Mouse (Mus musculus) MEL (cell line): ENCODE results near the gene Dagla. TPM values are rescaled to one million over a fixed set of nuclear protein-coding genes. Genes with fewer than 3 reads are reported as not detected.

Source experiments
- DNase-seq: peaks from one replicate; pipeline ENCODE4 v3.0.0; 2011; ENCODE audit warnings: low read depth, low spot score
- H3K27ac ChIP-seq: 2 replicates; pipeline ENCODE4 v1.5.1; 2012; ENCODE audit warnings: low read depth, mild to moderate bottlenecking, control low read depth, low read length, moderate library complexity; ENCODE audit not compliant: control insufficient read depth
- H3K27me3 ChIP-seq, 2 experiments: fragments of 150-350 bp in 1 of 2; sonication (generic) in 1 of 2; 2 replicates each; pipeline ENCODE4 v1.6.1; 2012; ENCODE audit warnings: low read length in 2 of 2, mild to moderate bottlenecking in 2 of 2, improper control_type of control experiment in 1 of 2, moderate library complexity in 1 of 2; ENCODE audit not compliant: insufficient read depth in 2 of 2, control insufficient read depth in 1 of 2
- H3K36me3 ChIP-seq, 2 experiments: 2 replicates each; pipeline ENCODE4 v1.6.1; 2012 to 2014; ENCODE audit warnings: low read length in 2 of 2, improper control_type of control experiment in 1 of 2, inconsistent platforms in 1 of 2, mild to moderate bottlenecking in 1 of 2; ENCODE audit not compliant: insufficient read depth in 2 of 2, control insufficient read depth in 1 of 2
- H3K4me1 ChIP-seq, 2 experiments: fragments of 150-350 bp in 1 of 2; sonication (generic) in 1 of 2; 2 replicates each; pipeline ENCODE4 v1.6.1; 2012; ENCODE audit warnings: low read length in 2 of 2, improper control_type of control experiment in 1 of 2, mild to moderate bottlenecking in 1 of 2; ENCODE audit not compliant: insufficient read depth in 2 of 2, control insufficient read depth in 1 of 2
- H3K4me3 ChIP-seq, 2 experiments: fragments of 150-350 bp in 1 of 2; sonication (generic) in 1 of 2; 2 replicates each; pipeline ENCODE4 v1.5.1; 2012; ENCODE audit warnings: low read depth in 2 of 2, low read length in 2 of 2, mild to moderate bottlenecking in 2 of 2, moderate library complexity in 2 of 2, control low read depth in 1 of 2, improper control_type of control experiment in 1 of 2; ENCODE audit not compliant: control insufficient read depth in 1 of 2, insufficient read depth in 1 of 2
- H3K79me2 ChIP-seq: 2 replicates; pipeline ENCODE4 v1.6.1; 2012; ENCODE audit warnings: mild to moderate bottlenecking, low read length, moderate library complexity; ENCODE audit not compliant: control insufficient read depth, poor library complexity, insufficient read depth
- H3K9ac ChIP-seq: 2 replicates; pipeline ENCODE4 v1.6.1; 2012; ENCODE audit warnings: low read depth, mild to moderate bottlenecking, control low read depth, low read length, moderate library complexity; ENCODE audit not compliant: control insufficient read depth, poor library complexity, severe bottlenecking
- H3K9me3 ChIP-seq: fragments of 150-350 bp; sonication (generic); replicated peaks from 2 replicates; pipeline ENCODE4 v1.6.1; 2012; ENCODE audit warnings: mild to moderate bottlenecking, low read length, improper control_type of control experiment, moderate library complexity; ENCODE audit not compliant: insufficient read depth
- CTCF ChIP-seq, 3 experiments: IDR thresholded peaks in 2 of 3; conservative IDR thresholded peaks in 1 of 3; 2 replicates each; pipeline ENCODE4 v1.5.1; 2011 to 2012; ENCODE audit warnings: low read length in 3 of 3, low read depth in 2 of 3, mild to moderate bottlenecking in 2 of 3, improper control_type of control experiment in 1 of 3, inconsistent platforms in 1 of 3, mixed read lengths in 1 of 3, moderate library complexity in 1 of 3; ENCODE audit not compliant: control insufficient read depth in 1 of 3, insufficient read depth in 1 of 3, poor library complexity in 1 of 3, severe bottlenecking in 1 of 3
- EP300 ChIP-seq, 2 experiments: IDR thresholded peaks; 2 replicates each; pipeline ENCODE4 v1.6.1; 2011; ENCODE audit warnings: improper control_type of control experiment in 2 of 2, low read length in 2 of 2, low read depth in 1 of 2, mild to moderate bottlenecking in 1 of 2
- ETS1 ChIP-seq: IDR thresholded peaks from 2 replicates; pipeline ENCODE4 v1.6.1; 2012; ENCODE audit warnings: low read depth, mild to moderate bottlenecking, inconsistent platforms, low read length, improper control_type of control experiment, moderate library complexity
- GATA1 ChIP-seq: IDR thresholded peaks from 2 replicates; pipeline ENCODE4 v1.6.1; 2011; ENCODE audit warnings: low read depth, low read length, improper control_type of control experiment
- HCFC1 ChIP-seq: IDR thresholded peaks from 2 replicates; pipeline ENCODE4 v1.6.1; 2012; ENCODE audit warnings: low read depth, mild to moderate bottlenecking, inconsistent platforms, low read length, improper control_type of control experiment, moderate library complexity
- KAT2A ChIP-seq: conservative IDR thresholded peaks from 2 replicates; pipeline ENCODE4 v1.6.1; 2012; ENCODE audit warnings: low read depth, low read length, improper control_type of control experiment, inconsistent platforms
- MAZ ChIP-seq: IDR thresholded peaks from 2 replicates; pipeline ENCODE4 v1.6.1; 2012; ENCODE audit warnings: low read depth, mild to moderate bottlenecking, inconsistent platforms, low read length, improper control_type of control experiment
- NELFE ChIP-seq: IDR thresholded peaks from 2 replicates; pipeline ENCODE4 v1.6.1; 2011; ENCODE audit warnings: low read depth, low read length, improper control_type of control experiment
- POLR2A ChIP-seq, 2 experiments: IDR thresholded peaks; 2 replicates each; pipeline ENCODE4 v1.6.1; 2011 to 2012; ENCODE audit warnings: low read length in 2 of 2, mild to moderate bottlenecking in 2 of 2, control low read depth in 1 of 2, improper control_type of control experiment in 1 of 2, low read depth in 1 of 2, moderate library complexity in 1 of 2; ENCODE audit not compliant: control insufficient read depth in 1 of 2, insufficient read depth in 1 of 2, poor library complexity in 1 of 2
- RCOR1 ChIP-seq: IDR thresholded peaks from 2 replicates; pipeline ENCODE4 v1.6.1; 2012; ENCODE audit warnings: low read depth, mild to moderate bottlenecking, inconsistent platforms, low read length, improper control_type of control experiment
- TAL1 ChIP-seq: IDR thresholded peaks from 2 replicates; pipeline ENCODE4 v1.6.1; 2012; ENCODE audit warnings: mild to moderate bottlenecking, inconsistent platforms, low read length, moderate library complexity, mixed read lengths
- TCF12 ChIP-seq: IDR thresholded peaks from 2 replicates; pipeline ENCODE4 v1.6.1; 2014; ENCODE audit warnings: low read depth, mild to moderate bottlenecking, inconsistent platforms, low read length, improper control_type of control experiment, moderate library complexity
- USF2 ChIP-seq, 2 experiments: IDR thresholded peaks; 2 replicates each; pipeline ENCODE4 v1.6.1; 2011 to 2012; ENCODE audit warnings: improper control_type of control experiment in 2 of 2, low read length in 2 of 2, borderline replicate concordance in 1 of 2, inconsistent platforms in 1 of 2, low read depth in 1 of 2, mild to moderate bottlenecking in 1 of 2; ENCODE audit not compliant: insufficient read depth in 1 of 2
- ZC3H11A ChIP-seq: IDR thresholded peaks from 2 replicates; pipeline ENCODE4 v1.6.1; 2012; ENCODE audit warnings: low read depth, mild to moderate bottlenecking, inconsistent platforms, low read length, improper control_type of control experiment
- ZMIZ1 ChIP-seq: IDR thresholded peaks from 2 replicates; pipeline ENCODE4 v1.6.1; 2012; ENCODE audit warnings: low read depth, mild to moderate bottlenecking, inconsistent platforms, low read length, improper control_type of control experiment, moderate library complexity
- polyA plus RNA-seq, 2 experiments: library from polyadenylated mRNA; stranded (reverse) in 1 of 2; unstranded in 1 of 2; fragments of >175 nt in 1 of 2; fragments of >200 nt in 1 of 2; gene quantifications; 2 replicates each; pipeline versions ENCODE4 v1.2.1 to v1.2.4; 2012; ENCODE audit warnings: low replicate concordance in 2 of 2, low read depth in 1 of 2; ENCODE audit not compliant: insufficient read length in 2 of 2, insufficient read depth in 1 of 2, missing spikeins in 1 of 2
- total RNA-seq: library from RNA; depleted of rRNA; stranded (reverse); fragments of 300-350 nt; gene quantifications from 2 replicates; pipeline ENCODE4 v1.2.3, GENCODE M21; 2012

Gene Dagla
- total and polyA plus RNA-seq, 3 experiments = not detected

DNA sequence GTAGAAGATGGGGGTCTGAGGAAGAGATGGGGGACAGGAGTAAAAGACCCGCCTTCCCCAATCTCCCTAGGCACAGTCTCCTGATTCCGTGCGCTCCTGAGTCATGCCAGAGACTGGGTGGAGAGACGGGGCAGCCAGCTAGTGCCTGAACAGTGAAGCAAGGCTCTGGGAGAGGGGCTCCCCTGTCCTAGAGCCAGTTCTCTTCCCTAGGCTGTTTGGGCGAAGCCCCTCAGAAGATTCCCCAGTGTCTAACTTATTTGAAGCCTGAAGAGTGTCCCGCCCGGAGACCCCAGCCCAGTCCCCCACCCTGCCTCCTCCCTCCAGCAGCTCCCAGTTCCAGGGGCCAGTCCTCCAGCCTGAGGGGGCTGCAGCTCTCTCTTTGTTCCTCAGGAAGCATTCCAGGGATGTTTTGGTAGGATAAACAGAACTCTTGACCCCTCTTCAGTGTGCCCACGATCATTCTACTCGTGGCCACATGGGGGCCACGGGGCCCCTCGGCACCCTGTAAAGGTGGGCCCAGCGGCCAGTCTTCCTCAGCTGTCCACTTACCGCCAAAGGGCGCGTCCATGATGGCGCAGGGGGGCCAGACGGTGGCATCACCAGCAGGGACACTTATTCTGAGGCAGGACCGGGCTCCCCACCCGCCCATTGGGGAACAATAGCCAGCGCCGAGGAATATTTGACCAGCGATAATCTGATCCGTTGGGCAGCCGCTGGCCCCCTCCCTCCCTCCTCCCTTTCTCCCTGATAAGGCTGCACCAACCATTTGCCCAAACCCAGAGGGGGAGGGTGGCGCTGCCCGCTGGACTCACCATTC lies 79.8 kb downstream of the Dagla start:
- Histone ChIP-seq H3K27me3 (no peaks in the 10 kb centered on the region), H3K9me3 (no peaks in the 10 kb centered on the region), H3K4me1 (peaks cover 0 to 3% of the 10 kb centered on the region in 2 experiments; a peak in 1 of 4 replicates), H3K79me2 (no peaks in the 10 kb centered on the region), H3K4me3 (no peak overlapping the region), H3K9ac (no peak overlapping the region), H3K27ac (no peak overlapping the region), H3K36me3 (no peaks in the 10 kb centered on the region)
- no peak for DNase-seq
- TF ChIP-seq MAZ (no peak), ZMIZ1 (no peak), RCOR1 (no peak)
- TF ChIP-seq, all 39 proteins: peak for 0

- TF ChIP-seq USF2 (IDR thresholded peaks at IDR 0.05; ENCODE audit: borderline replicate concordance in 1 of 2, insufficient read depth in 1 of 2, low read depth in 1 of 2, low read length in 2 of 2) (no peak), TCF12 (no peak), ETS1 (no peak), ZC3H11A (no peak), POLR2A (IDR thresholded peaks at IDR 0.05; ENCODE audit: control insufficient read depth in 1 of 2, insufficient read depth in 1 of 2, low read depth in 1 of 2, low read length in 2 of 2, poor library complexity in 1 of 2) (no peak), KAT2A (no peak), HCFC1 (no peak), TAL1 (no peak), RCOR1 (no peak), CTCF (IDR thresholded peaks at IDR 0.05 in 2 of 3, conservative IDR thresholded peaks at IDR 0.05 in 1 of 3; ENCODE audit: control insufficient read depth in 1 of 3, insufficient read depth in 1 of 3, low read depth in 2 of 3, low read length in 3 of 3, poor library complexity in 1 of 3, severe bottlenecking in 1 of 3) (no peak), NELFE (no peak), EP300 (IDR thresholded peaks at IDR 0.05; ENCODE audit: low read depth in 1 of 2, low read length in 2 of 2) (no peak), MAZ (no peak), ZMIZ1 (no peak), GATA1 (no peak)
- Histone ChIP-seq H3K4me1 (peaks cover 0 to 3% of the 10 kb centered on the region in 2 experiments; a peak in 1 of 4 replicates), H3K4me3 (no peak overlapping the region), H3K27me3 (no peaks in the 10 kb centered on the region), H3K79me2 (no peaks in the 10 kb centered on the region), H3K9ac (no peak overlapping the region), H3K36me3 (no peaks in the 10 kb centered on the region), H3K27ac (no peak overlapping the region), H3K9me3 (no peaks in the 10 kb centered on the region)
- no peak for DNase-seq
Measured at GRCm38 (mm10) chr19:10223561-10223960, 81.1 kb downstream of the Dagla start.
